Mouse (Mus musculus) olfactory bulb, adult 2 months (tissue): ENCODE measurements around the gene Emsy. TPM values are rescaled to one million over a fixed set of nuclear protein-coding genes. Genes with fewer than 3 reads are reported as not detected.

ENCODE experiments used
- H3K27ac ChIP-seq: fragments of 200-500 bp; 2 replicates; pipeline ENCODE4 v1.5.1; 2012; ENCODE audit warnings: low read depth, low read length; ENCODE audit not compliant: insufficient read depth
- H3K4me1 ChIP-seq: fragments of 200-500 bp; 2 replicates; pipeline ENCODE4 v1.6.1; 2012; ENCODE audit warnings: low read length; ENCODE audit not compliant: control insufficient read depth, insufficient read depth
- H3K4me3 ChIP-seq: fragments of 200-500 bp; 2 replicates; pipeline ENCODE4 v1.5.1; 2012; ENCODE audit warnings: mild to moderate bottlenecking, low read depth, low read length, moderate library complexity; ENCODE audit not compliant: insufficient read depth
- CTCF ChIP-seq: fragments of 200-500 bp; IDR thresholded peaks from 2 replicates; pipeline ENCODE4 v1.5.1; 2012; ENCODE audit warnings: low read depth, mild to moderate bottlenecking, low read length, moderate library complexity; ENCODE audit not compliant: insufficient read depth
- POLR2A ChIP-seq: fragments of 200-500 bp; IDR thresholded peaks from 2 replicates; pipeline ENCODE4 v1.6.1; 2012; ENCODE audit warnings: mild to moderate bottlenecking, low read depth, low read length, moderate library complexity; ENCODE audit not compliant: insufficient read depth
- WGBS: fragments of 180-500 bp; shearing (Covaris S2); methylation state at CpG from one replicate; pipeline ENCODE4 v1.1.7; 2018; 5-methylcytosine and 5-hydroxymethylcytosine counted together
- polyA plus RNA-seq: library from polyadenylated mRNA; stranded (reverse); fragments of >200 nt; gene quantifications from 2 replicates; pipeline ENCODE4 v1.2.4, GENCODE M21; 2012; ENCODE audit warnings: low replicate concordance; ENCODE audit not compliant: missing spikeins, insufficient read depth, insufficient read length

Gene Emsy
- polyA plus RNA-seq, 1 experiment = not detected

- Histone ChIP-seq H3K27ac (no peak overlapping the region), H3K4me1 (no peaks in the 10 kb centered on the region; the same call in 1 of the 2 replicates), H3K4me3 (no peak overlapping the region)
- TF ChIP-seq POLR2A (no peak), CTCF (no peak)
- WGBS = 83% methylated on average over 6 of the region's 6 CpGs
Observed at GRCm38 (mm10) chr7:98593276-98593675, 63.3 kb downstream of the Emsy start.

- H3K27ac ChIP-seq = no peak overlapping the region
- H3K4me3 ChIP-seq = no peak overlapping the region
- H3K4me1 ChIP-seq = no peaks in the 10 kb centered on the region
- 74% methylated on average over 3 of the region's 3 CpGs for WGBS
- no peak for TF ChIP-seq CTCF
- TF ChIP-seq POLR2A = no peak
Observed at GRCm38 (mm10) chr7:98589028-98589427, 67.6 kb downstream of the Emsy start.

GRCm38 (mm10) chr7:98586313-98586712 is 70.3 kb downstream of the Emsy start:
- Histone ChIP-seq H3K4me1 (no peaks in the 10 kb centered on the region), H3K27ac (no peak overlapping the region), H3K4me3 (no peak overlapping the region)
- WGBS = 78% methylated on average over 3 of the region's 3 CpGs
- TF ChIP-seq POLR2A = no peak
- TF ChIP-seq CTCF = no peak

GRCm38 (mm10) chr7:98584555-98584954 is 72.0 kb downstream of the Emsy start:
- Histone ChIP-seq H3K4me1 (no peaks in the 10 kb centered on the region), H3K27ac (no peak overlapping the region), H3K4me3 (no peak overlapping the region)
- TF ChIP-seq CTCF (no peak), POLR2A (no peak)
- WGBS = 77% methylated on average over 2 of the region's 3 CpGs

GRCm38 (mm10) chr7:98581266-98581665 is 75.3 kb downstream of the Emsy start:
- TF ChIP-seq POLR2A = no peak
- H3K4me1 ChIP-seq = no peaks in the 10 kb centered on the region
- WGBS = 92% methylated on average over 4 of the region's 4 CpGs
- no peak overlapping the region for H3K4me3 ChIP-seq
- H3K27ac ChIP-seq = no peak overlapping the region

- no peaks in the 10 kb centered on the region for H3K4me1 ChIP-seq
- WGBS = 65% methylated on average over 7 of the region's 7 CpGs
- H3K4me3 ChIP-seq = no peak overlapping the region
- no peak for TF ChIP-seq POLR2A
- no peak for TF ChIP-seq CTCF
- H3K27ac ChIP-seq = no peak overlapping the region
Observed at GRCm38 (mm10) chr7:98580441-98580840, 76.1 kb downstream of the Emsy start.

- TF ChIP-seq CTCF (no peak), POLR2A (no peak)
- no peak overlapping the region for H3K27ac ChIP-seq
- WGBS = 82% methylated on average over 6 of the region's 6 CpGs
- no peak overlapping the region for H3K4me3 ChIP-seq
- no peaks in the 10 kb centered on the region for H3K4me1 ChIP-seq
Observed at GRCm38 (mm10) chr7:98579731-98580130, 76.9 kb downstream of the Emsy start.

GRCm38 (mm10) chr7:98577461-98577860 is 79.1 kb downstream of the Emsy start:
- TF ChIP-seq CTCF (no peak), POLR2A (no peak)
- Histone ChIP-seq H3K4me3 (no peak overlapping the region), H3K4me1 (peaks cover 12% of the 10 kb centered on the region), H3K27ac (no peak overlapping the region)
- WGBS = 93% methylated on average over 1 of the region's 1 CpGs

GRCm38 (mm10) chr7:98575651-98576239 is 80.8 kb downstream of the Emsy start:
- Histone ChIP-seq H3K27ac (no peak overlapping the region), H3K4me1 (peaks cover 19% of the 10 kb centered on the region), H3K4me3 (no peak overlapping the region)
- TF ChIP-seq POLR2A = no peak
- TF ChIP-seq CTCF = no peak
- over 99% methylated on average over 3 of the region's 3 CpGs for WGBS

GRCm38 (mm10) chr7:98574771-98575191 is 81.8 kb downstream of the Emsy start:
- Histone ChIP-seq H3K4me3 (no peak overlapping the region), H3K27ac (no peak overlapping the region), H3K4me1 (peaks cover 22% of the 10 kb centered on the region)
- 88% methylated on average over 2 of the region's 2 CpGs for WGBS
- no peak for TF ChIP-seq POLR2A
- no peak for TF ChIP-seq CTCF
